Mouse (Mus musculus) cerebellum, postnatal 10 days (tissue): ENCODE measurements around the gene Gns.

ENCODE experiments used
- DNase-seq, 2 experiments: peaks; one replicate each; pipeline ENCODE4 v3.0.0; 2021; ENCODE audit warnings: mixed read lengths in 2 of 2

Gns gene

GRCm38 (mm10) chr10:121367271-121367670, 2.4 kb downstream of the Gns start:
- DNase-seq = no peak

- DNase-seq = no peak
Observed at GRCm38 (mm10) chr10:121367780-121368179, 2.9 kb downstream of the Gns start.

GRCm38 (mm10) chr10:121368783-121369465, 4.0 kb downstream of the Gns start:
- no peak for DNase-seq

- no peak for DNase-seq
Observed at GRCm38 (mm10) chr10:121370777-121371176, 5.9 kb downstream of the Gns start.

- DNase-seq = no peak
Observed at GRCm38 (mm10) chr10:121374013-121374412, 9.1 kb downstream of the Gns start.

GRCm38 (mm10) chr10:121374693-121375620, 10.1 kb downstream of the Gns start:
- DNase-seq = no peak

GRCm38 (mm10) chr10:121375649-121376493, 11.0 kb downstream of the Gns start:
- DNase-seq = no peak

GRCm38 (mm10) chr10:121376530-121377271, 11.8 kb downstream of the Gns start:
- no peak for DNase-seq

GRCm38 (mm10) chr10:121379387-121379786, 14.5 kb downstream of the Gns start:
- DNase-seq = no peak

- no peak for DNase-seq
Observed at GRCm38 (mm10) chr10:121381280-121381679, 16.4 kb downstream of the Gns start.

GRCm38 (mm10) chr10:121384710-121385109, 19.8 kb downstream of the Gns start:
- no peak for DNase-seq

GRCm38 (mm10) chr10:121385695-121386094, 20.8 kb downstream of the Gns start:
- DNase-seq = no peak

- DNase-seq = peak in 1 of 2 experiments; percentile 28
Observed at GRCm38 (mm10) chr10:121386347-121386746, 21.5 kb downstream of the Gns start.

- DNase-seq = no peak
Observed at GRCm38 (mm10) chr10:121390602-121391001, 25.7 kb downstream of the Gns start.

- no peak for DNase-seq
Observed at GRCm38 (mm10) chr10:121391901-121392300, 27.0 kb downstream of the Gns start.

- no peak for DNase-seq
Observed at GRCm38 (mm10) chr10:121394270-121394669, 29.4 kb downstream of the Gns start.

- no peak for DNase-seq
Observed at GRCm38 (mm10) chr10:121394789-121395325, 30.0 kb downstream of the Gns start.

- DNase-seq = peak in 1 of 2 experiments; percentile 21
Observed at GRCm38 (mm10) chr10:121395542-121396176, 30.8 kb downstream of the Gns start.

- no peak for DNase-seq
Observed at GRCm38 (mm10) chr10:121398599-121398998, 33.7 kb downstream of the Gns start.

- DNase-seq = no peak
Observed at GRCm38 (mm10) chr10:121401005-121401404, 36.1 kb downstream of the Gns start.

GRCm38 (mm10) chr10:121403104-121403503, 38.2 kb downstream of the Gns start:
- DNase-seq = no peak
